Mouse (Mus musculus) bone marrow, adult 2 months (tissue): Measurements from ENCODE around the gene Strap.

Experiments
- CTCF ChIP-seq: fragments of 200-500 bp; IDR thresholded peaks from 2 replicates; pipeline ENCODE4 v1.5.1; 2011; ENCODE audit warnings: low read length, control low read depth; ENCODE audit not compliant: control insufficient read depth, insufficient read depth
- POLR2A ChIP-seq: fragments of 200-500 bp; IDR thresholded peaks from 2 replicates; pipeline ENCODE4 v1.6.1; 2011; ENCODE audit warnings: low read depth, mild to moderate bottlenecking, control low read depth, low read length, borderline replicate concordance; ENCODE audit not compliant: control insufficient read depth

GRCm38 (mm10) chr6:137774166-137774565, 39.3 kb downstream of the Strap start:
- TF ChIP-seq CTCF (no peak), POLR2A (no peak)
